Mouse (Mus musculus) frontal cortex, postnatal 14 days (tissue): ENCODE data around the gene Abcb8.
A peak's percentile ranks its signal among the peaks of the same experiment; 100 is the strongest.

Experiments used
- DNase-seq, 2 experiments: peaks; one replicate each; pipeline ENCODE4 v3.0.0; 2022; ENCODE audit warnings: low spot score in 2 of 2

The Abcb8 gene

GRCm38 (mm10) chr5:24393392-24393997 is at the start of gene Abcb8:
Abcb8 (plus strand) TSS chr5:24393663.
- peak; percentile 72 to 76 for DNase-seq

- no peak for DNase-seq
These were observed 49.5 kb upstream of the Abcb8 start for GRCm38 (mm10) chr5:24343977-24344436.

DNA sequence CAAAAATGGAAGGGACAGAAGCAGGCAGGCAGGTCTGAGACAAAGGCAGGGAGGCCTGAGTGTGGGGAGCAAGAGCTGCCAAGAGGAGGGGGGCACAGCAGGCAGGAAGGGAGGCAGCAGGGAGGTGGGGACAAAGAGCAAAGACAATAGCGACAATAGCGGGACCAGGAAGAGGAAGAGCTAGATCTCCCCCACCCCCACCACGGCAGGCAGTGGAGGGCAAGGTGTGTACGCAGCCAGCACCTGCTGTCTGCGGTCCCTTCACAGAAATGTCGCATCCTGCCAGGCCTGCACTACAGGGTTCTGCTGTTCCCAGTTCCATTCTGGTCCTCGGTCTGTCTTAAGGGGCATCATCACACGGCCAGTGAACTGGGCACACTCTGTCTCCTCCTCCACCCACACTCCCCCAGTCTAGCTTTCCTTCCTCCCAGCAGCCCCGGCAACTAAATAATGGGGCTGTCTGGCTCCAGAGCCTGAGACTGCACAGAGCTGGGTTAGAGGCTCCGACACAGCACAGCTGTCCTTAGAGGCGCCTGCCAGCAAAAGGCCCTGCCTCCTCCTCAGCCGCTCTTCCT is 48.9 kb upstream of the Abcb8 start:
- no peak for DNase-seq

DNA sequence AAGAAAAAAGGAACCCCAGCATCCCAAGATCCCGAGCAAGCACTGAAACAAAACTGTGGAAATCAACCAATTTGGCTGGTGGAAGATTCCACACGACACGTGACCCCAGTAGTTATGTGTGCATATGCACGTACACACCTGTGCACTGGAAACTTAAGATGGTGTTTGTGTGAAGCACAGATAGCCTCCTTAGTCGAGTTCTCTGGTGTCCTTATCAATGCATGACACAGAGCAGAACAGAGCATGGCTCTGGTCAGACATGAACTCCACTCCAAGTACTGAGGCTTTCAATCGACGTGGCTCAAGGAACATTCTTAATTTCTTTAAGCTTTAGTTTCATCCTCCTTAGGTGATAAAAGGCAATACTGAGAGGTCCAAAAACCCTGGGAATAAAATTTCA is 47.1 kb upstream of the Abcb8 start:
- no peak for DNase-seq

DNA sequence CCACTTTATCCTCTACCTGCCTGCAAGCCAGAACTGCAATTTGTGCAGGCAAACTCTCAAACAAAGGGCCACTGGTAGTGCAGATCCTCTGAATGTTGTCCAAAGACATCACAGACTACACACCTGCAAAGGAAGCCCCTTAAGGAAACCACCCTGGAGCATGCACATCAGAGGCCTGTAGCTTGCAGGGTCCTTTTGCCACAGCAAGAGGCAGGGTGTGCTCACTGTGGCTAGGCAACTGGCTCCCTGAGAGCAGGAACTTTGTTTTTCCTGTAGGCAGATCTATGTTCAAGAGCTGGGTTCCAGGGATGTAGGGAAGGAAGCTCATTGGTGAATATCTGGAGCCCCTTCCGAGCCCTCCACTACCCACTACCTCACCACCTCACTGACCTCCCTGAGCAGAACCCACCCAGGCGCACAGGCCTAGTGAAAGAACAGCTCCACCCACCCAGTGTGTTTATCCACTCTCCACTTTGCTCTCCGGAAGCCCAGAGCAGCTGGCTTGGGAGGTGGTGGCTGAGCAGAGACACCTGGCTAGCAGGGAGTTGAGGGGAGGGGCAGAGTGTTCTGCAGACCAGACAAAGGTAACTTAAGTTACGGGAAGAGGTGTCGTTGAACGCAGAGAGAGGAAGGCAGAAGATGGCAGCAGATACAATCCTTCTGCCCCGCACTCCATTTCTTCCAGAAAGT is 46.1 kb upstream of the Abcb8 start:
- no peak for DNase-seq

DNA sequence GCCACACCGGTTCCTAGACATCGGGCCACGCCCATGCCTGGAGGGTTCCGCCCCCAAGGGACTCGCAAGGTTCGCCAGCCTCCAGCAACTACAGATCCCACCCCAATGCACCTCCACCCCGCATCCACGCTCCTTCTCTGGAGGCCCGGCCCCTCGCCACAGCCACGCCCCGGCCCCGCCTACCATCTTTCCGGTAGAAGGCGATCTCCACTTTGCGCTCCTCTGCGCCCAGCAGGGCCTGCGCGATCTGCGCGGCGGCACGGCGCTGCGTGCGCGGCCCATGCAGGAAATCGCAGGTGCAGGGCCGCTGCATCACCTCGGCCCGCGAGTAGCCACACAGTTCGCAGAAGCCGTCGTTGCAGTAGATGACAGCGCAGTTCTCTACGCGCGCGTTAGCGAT is 45.3 kb upstream of the Abcb8 start:
- peak in 1 of 2 experiments; percentile 63 for DNase-seq

- DNase-seq, result no peak
These were observed 44.9 kb upstream of the Abcb8 start for GRCm38 (mm10) chr5:24348546-24348945.

- no peak for DNase-seq
These were observed 43.4 kb upstream of the Abcb8 start for GRCm38 (mm10) chr5:24350073-24350472.

DNA sequence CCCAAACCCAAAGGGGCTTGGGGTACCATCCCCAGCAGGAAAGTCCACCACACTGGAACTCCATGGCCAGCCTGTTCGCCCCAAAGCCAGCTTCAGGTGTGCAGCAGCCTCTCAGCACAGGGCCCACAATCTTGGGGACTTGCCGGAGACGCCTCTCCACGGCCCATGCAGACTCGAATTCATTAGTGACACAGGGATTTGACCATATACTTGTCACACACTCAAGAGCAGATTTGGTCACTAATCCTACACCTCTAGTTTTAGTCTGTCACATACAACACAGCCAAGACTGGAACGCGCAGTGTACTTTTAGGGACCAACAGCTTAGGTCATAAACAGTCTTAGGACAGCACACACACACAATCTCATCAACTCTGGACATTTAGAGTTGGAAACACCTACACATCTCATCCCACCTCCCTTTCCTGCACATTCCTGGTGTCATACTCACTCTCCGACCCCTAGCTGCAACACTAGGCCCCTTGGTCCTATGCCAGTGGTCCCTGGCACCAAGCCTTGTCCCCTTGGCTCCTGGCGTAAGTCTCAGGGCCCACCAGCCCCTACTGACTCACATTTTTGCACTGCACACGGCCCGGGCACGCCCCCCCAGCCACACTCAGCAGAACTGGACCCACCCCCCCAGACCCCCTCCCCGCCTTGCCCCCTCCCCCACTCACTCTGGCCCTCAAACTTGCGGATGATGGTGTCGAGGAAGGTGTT is 42.8 kb upstream of the Abcb8 start:
- no peak for DNase-seq

DNA sequence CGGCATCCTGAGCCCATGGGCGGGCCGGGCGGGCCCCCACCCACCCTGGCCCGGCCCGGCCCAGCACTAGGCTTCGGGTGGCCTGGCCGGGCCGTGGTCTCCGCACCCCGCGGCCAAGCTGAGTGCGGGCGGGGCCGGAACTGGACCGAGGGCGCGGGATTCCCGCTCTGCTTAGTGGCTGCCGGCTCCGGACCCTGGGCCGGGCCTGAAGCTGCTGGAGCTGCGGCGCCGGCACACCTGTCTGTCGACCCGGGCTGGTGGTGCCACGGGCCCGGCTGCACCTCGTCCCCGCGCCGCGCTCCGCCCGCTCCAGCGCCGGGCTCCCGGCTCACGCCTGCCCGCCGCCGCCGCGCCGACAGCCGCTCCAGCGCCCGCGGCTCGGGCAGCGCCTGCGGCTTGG is 42.2 kb upstream of the Abcb8 start, which contains the start of gene Kcnh2:
TSS of gene Kcnh2 (minus strand) at position 327 of the 400 bp plus-strand sequence.
- DNase-seq, result no peak

GRCm38 (mm10) chr5:24351701-24352171 is 41.7 kb upstream of the Abcb8 start:
- peak; percentile 71 to 81 for DNase-seq

DNA sequence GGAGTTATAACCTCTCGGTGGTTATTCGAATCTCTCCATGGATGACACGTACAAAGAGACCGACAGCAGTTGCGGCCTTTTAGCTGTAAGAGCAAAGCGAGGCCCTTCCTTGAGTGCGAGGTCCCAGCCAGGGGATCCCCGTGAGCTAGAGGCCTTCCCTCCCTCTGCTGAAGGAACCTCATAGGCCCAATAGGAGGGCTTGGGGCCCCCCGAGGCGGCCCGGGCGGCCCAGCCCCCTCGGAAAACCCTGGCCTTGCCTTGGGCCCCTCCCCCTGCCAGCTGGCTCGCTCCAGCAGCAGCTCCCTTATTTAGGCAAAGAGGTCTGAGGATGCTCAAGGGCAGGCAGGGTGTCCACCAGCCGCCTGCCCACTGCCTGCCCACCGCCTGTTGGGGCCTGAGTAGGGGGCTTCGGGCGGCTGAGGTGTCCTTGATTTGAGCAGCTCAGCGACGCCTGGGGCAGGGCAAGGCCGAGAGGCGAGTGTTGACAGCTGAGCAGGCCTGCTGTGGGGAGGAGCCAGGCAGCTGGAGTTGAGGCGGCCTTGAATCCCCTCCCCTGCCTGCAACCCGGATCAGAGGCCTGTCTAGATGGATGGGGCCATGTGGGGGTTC is 41.1 kb upstream of the Abcb8 start:
- no peak for DNase-seq

GRCm38 (mm10) chr5:24353327-24353726 is 40.1 kb upstream of the Abcb8 start:
- DNase-seq, result no peak

DNA sequence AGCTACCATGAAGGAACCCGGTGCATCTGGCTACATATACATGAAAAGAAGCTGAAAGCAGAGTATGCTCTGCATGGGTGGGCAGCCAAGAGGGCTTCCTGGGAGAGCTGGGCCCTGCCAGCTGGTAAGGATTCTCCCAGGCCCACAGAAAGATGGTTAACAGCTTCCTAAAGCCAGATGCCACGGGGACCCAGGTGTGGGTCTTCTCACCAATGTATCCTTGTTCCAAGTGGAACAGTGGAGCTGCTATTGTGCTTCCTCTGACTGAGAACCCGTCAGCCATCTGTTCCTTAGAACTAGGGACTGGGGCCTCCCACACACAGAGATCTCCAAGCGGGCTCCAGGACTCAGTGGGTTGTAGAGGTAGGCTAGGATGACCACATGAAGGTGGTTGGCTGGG is 36.7 kb upstream of the Abcb8 start:
- DNase-seq, result no peak

DNA sequence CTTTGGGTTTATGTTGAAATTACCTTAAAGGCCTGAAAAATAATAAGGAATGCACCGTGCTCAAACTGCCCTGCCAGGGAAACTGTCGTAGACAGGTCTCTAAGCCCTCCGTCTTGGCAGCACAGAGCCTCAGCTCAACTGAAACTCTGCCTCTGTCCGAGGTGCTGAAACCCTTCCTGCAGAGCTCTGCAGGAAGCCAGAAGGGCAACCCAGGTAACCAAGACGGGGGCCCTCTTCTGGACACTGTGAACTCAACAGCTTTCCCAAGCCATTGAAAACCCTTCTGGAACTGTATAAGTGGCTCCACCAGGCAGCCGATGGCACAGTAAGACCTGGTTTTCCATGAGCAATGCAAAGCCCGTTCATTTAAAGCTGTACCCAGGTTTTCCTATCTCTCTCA is 36.0 kb upstream of the Abcb8 start:
- no peak for DNase-seq

DNA sequence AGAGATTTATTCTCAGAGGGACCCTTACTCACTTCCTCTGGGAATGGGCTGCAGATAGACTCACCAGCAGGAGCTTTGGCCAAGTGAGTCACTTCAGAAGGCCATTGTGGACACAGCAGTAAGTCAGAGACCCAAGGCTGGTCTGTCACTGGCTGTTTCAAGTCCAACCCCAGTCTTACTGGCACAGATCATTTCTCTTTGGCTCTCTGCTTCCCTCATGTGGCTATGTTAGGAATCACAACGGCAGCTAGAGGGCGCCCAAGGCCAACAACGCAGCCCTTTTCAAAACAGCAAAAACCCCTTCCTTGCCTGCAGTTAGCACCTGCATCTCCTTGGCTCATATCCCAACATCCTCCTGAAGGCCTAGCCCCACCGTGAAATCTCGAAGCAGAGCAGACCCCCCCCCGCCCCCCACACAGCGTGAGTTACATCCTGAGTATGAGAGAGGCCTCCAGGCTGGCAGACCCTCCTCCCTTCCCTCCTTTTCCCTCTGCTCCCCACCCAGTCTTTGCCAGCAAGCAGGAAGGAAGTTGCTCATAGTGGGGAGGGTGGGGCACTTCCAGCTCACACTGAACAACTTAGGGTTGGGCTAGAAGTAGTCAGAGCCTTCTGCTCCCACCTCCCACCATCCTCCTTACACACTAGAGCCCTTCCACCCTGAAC is 32.5 kb upstream of the Abcb8 start:
- peak; percentile 72 to 86 for DNase-seq

DNA sequence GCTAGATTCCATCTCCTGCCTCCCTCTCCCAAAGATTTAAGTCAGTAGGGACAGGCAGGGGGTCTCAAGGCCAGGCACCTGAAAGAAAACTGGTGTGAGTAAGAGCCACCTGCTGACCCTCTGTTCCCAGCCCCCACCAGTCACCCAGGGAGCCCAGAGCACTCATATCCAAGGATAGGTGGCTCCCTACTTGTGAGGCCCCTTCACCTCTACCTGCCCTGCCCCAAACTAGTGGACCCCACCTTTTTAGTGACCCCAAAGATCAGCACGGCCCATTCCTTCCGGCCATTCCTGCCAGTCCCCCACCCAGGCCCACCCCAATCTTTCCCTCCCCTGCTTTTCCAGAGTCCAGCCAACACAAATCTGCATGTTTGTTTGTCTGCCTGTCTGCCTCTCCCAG is 30.0 kb upstream of the Abcb8 start:
- no peak for DNase-seq

GRCm38 (mm10) chr5:24364061-24364460 is 29.4 kb upstream of the Abcb8 start:
- DNase-seq, result no peak

DNA sequence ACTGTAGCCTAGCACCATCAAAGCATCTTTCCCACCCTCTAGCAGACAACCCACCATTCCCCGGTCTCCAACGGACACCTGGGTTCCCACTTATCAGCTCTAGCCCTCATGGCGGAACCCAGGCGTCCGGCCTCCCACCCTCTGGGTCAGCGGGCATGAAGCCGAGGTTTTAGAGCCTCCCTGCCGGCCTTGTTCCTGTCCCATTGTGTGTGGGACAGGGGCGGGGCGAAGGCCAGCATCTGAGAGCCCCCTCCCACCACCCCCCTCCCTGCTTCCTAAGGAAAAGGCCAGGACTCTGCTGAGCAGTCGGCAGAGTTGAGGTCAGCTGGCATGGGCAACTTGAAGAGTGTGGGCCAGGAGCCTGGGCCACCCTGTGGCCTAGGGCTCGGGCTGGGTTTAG is 29.0 kb upstream of the Abcb8 start, which contains the start of gene Nos3:
TSS of gene Nos3 (plus strand) at position 303 of the 400 bp plus-strand sequence.
- no peak for DNase-seq

- no peak for DNase-seq
These were observed 28.5 kb upstream of the Abcb8 start for GRCm38 (mm10) chr5:24364963-24365362.

DNA sequence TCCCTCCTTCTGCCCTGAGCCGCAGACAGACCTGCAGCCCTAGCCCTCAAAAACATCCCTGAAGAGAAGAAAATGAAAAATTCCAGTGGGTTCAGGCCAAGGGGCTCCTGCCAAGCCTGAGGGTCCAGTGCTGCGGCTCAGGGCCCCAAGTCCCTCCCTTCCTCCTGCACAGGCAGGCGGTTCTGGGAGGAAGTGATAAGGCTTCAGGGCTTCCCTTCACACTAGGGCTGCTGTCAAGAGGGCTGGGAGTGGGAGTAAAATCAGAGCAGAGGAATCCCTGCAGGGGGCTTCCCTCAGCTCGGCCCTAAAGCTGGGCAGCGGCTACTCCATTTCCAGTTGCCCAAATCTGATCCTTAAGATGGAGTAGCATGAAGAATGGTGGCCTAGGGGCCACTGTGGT is 27.9 kb upstream of the Abcb8 start:
- DNase-seq, result no peak
